Mouse (Mus musculus) G1E-ER4 (cell line): ENCODE results near the gene Gm29427. TPM values are rescaled to one million over a fixed set of nuclear protein-coding genes. Genes with fewer than 3 reads are reported as not detected.

ENCODE experiments used
- GATA1 ChIP-seq: IDR thresholded peaks from one replicate; pipeline ENCODE4 v1.8.0; 2012; ENCODE audit warnings: low read length, inconsistent platforms
- polyA plus RNA-seq: library from polyadenylated mRNA; stranded (reverse); fragments of >175 nt; gene quantifications from 2 replicates; pipeline ENCODE4 v1.2.3, GENCODE M21; 2012

Gene Gm29427
- polyA plus RNA-seq, 1 experiment = not detected

DNA sequence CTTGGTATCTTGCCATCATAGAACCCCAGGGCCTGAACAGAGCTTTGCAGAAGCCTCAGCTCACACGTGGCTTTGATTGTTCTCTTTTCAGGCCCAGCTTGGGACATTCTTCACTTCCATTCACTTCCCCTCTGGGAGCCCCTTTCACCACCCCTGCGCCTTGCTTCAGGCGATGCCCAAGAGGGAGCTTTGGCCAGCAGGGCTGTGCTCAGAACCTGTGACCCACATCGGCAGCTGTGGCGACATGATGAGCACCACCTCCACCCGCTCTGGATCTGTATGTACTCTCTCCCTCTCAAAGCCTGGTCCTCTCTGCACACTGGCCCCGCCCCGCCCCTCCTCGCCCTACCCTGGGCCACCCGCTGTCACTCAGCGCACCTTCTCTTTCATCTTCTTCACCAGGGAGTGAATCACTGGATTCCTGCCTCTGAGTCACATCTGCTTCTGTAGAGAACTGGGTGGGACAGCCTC, 21.8 kb upstream of the Gm29427 start:
- no peak for TF ChIP-seq GATA1

- no peak for TF ChIP-seq GATA1
Observed at GRCm38 (mm10) chr1:130734852-130735251, 19.3 kb upstream of the Gm29427 start.

GRCm38 (mm10) chr1:130734452-130734851, 18.9 kb upstream of the Gm29427 start:
- no peak for TF ChIP-seq GATA1

GRCm38 (mm10) chr1:130733671-130734070, 18.1 kb upstream of the Gm29427 start:
- no peak for TF ChIP-seq GATA1

GRCm38 (mm10) chr1:130732706-130733658, 17.4 kb upstream of the Gm29427 start:
- no peak for TF ChIP-seq GATA1

GRCm38 (mm10) chr1:130731741-130732337, 16.2 kb upstream of the Gm29427 start, which contains the start of gene AA986860:
AA986860 (plus strand) TSS chr1:130731976.
- no peak for TF ChIP-seq GATA1

GRCm38 (mm10) chr1:130729153-130729552, 13.6 kb upstream of the Gm29427 start, which contains the start of gene Pfkfb2:
Pfkfb2 (minus strand) TSS chr1:130729253.
- TF ChIP-seq GATA1 = no peak

DNA sequence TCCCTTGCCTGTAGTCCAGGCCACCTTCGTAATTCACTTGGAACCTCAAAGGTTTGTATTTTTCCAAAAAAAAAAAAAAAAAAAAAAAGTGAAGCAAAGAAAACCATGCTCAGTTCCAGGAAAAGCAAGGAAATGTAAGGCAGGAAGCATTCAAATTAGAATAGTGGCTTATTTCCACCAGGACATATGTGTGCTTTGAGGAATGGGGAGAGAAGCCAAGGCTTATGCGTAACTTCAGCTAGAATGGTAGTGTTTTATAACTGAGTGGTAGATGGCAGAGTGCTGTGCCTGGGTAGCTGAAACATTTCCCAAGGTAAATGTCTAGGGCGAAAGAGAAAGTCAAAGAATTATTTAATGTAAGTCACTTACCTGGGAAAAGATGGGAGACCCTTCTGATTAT, 13.1 kb upstream of the Gm29427 start:
- TF ChIP-seq GATA1 = no peak

GRCm38 (mm10) chr1:130728070-130728469, 12.5 kb upstream of the Gm29427 start:
- TF ChIP-seq GATA1 = no peak

GRCm38 (mm10) chr1:130726396-130726795, 10.8 kb upstream of the Gm29427 start:
- TF ChIP-seq GATA1 = no peak

DNA sequence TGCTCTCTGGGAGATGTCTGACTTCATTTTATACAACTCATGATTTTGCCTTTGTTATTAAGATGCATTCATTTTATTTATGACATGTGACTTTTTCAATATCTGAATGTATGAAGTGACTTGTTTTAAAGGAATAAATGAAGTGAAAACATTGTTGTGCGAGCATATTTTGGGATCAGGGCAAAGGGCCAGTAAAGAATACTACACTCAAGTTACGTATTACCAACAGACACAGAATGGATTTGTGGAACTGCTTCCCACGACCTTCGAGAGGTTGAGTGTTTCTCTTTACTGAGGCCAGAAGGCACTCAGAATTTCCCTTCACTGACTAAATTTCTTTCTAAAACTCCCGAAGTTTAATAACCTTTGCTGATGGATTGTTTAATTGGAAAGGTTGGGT, 8.6 kb upstream of the Gm29427 start:
- no peak for TF ChIP-seq GATA1

- TF ChIP-seq GATA1 = no peak
Observed at GRCm38 (mm10) chr1:130717291-130717871, 1.8 kb upstream of the Gm29427 start, which contains the start of gene Yod1. Yod1 (plus strand) TSS chr1:130717327.

DNA sequence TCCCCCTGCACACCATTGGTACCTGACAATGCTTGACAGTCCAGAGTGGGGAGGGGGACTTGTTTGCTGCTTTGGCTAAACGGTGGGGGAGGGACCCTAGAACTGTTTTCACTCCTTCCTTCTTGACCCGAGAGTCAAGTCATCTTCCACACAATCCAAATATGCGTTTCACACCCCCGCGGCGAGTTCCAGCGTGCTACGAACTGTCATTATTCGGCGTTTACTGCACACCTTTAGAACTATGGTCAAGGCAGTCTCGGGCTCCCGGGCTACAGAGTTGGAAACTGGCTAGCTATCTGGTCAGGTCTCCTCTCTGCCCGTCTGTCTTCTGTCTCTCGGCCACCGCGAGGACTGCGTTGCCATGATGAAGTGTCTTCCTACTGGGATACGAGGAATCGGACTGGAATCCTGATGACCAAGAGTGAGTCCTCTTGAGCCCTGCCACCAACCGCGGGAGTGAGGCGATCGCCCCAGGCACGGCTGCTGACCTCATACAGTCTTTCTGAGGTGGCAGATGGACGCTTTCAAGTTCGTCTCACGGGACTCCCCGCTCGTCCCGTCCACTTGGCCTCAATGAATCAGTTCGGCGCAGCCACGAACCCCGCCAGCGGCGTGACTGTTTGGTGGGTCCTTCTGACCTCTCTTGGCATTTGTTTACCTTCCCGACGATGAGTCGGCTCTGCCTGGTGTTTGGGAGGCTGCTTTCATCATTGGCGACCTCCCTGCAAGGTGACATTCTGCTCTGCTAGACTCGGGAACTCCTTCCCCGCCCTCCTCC, 1.1 kb upstream of the Gm29427 start:
- no peak for TF ChIP-seq GATA1

DNA sequence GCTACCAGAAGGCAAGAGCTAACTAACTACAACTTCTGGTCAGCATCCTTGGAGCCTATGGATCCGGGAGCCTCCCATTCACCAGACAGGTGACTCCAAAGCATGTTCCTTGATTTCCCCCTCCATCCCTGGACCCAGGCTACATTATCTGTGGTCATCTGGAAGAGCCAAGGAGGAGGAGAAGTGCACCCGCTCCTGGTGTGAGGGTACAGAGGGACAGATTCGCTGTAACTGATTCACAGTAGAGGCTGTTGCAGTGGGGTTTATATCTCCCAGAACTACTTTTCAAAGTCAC, 566 bp upstream of the Gm29427 start:
- no peak for TF ChIP-seq GATA1

GRCm38 (mm10) chr1:130714046-130714445, 1.6 kb downstream of the Gm29427 start:
- TF ChIP-seq GATA1 = no peak

- TF ChIP-seq GATA1 = no peak
Observed at GRCm38 (mm10) chr1:130710283-130711080, 5.1 kb downstream of the Gm29427 start.
